Mouse (Mus musculus): ENCODE data around the gene March1. TPM values are rescaled to one million over a fixed set of nuclear protein-coding genes. Genes with fewer than 3 reads are reported as not detected.

Gene March1
- 1.4 TPM in 2 replicates for total RNA-seq (2017)

DNA sequence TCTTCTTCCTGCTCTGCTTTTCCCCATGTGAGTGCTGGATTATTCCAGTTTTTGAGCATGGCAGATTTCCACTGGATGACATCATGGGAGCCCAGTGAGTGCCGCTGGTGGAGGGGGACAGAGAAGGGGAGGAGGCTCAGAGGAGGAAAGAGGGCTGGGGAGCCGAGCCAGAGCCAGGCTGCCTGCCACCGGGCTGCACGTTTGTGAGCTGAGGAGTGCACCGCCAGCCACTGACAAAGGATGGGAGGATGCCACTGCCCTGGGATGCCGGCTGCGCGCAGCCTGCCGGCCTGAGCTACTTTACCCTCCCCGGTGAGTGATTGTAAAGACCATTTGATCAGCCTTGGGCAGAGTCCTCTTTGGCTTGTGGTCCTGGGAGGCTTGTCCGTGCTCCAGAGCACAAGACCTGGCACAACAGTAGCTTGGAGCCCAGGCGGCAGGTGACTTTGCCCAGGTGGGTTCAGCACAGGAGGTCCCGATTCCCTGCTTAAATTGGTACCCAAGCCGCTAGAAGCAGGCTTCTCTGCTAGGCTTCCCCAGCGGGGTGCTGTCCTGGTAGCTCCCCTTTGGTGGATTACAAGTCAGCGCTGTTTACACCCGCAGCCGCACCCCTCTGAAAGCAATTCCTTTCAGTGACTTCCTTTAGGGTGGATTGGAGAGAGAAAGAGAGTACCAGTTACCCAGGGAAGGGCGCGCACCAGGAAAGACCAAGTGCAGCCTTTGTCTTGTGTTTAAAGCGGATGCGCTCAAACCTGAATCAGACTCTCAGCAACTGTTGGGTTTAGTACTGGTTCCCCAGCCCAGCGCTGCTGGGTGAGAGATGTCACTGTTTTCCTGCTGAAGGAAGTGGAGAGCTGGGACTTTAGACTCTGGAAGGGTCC, at the start of gene March1:
TSS of gene March1 (plus strand) at position 30 of the 881 bp plus-strand sequence.
- ATAC-seq (replicated peaks; ENCODE audit: low read depth, poor library complexity, severe bottlenecking) = no peak

DNA sequence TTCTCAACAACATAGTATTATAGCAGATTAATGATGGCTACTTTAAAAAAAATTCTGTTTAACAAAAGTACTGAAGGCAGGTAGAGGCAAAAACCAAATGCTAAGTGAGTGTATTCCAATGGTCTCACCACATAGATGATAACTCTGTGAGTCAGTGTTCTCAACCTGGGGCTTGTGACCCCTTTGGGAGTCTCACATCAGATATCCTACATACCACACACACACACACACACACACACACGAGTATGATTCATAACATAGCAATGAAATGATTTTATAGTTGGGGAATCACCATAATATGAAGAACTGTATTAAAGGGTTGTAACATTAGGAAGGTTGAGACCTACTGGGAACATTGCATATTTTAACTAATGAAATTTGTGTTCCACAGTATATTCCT, 30.8 kb upstream of the March1 start:
- ATAC-seq (replicated peaks; ENCODE audit: low read depth, poor library complexity, severe bottlenecking) = no peak

DNA sequence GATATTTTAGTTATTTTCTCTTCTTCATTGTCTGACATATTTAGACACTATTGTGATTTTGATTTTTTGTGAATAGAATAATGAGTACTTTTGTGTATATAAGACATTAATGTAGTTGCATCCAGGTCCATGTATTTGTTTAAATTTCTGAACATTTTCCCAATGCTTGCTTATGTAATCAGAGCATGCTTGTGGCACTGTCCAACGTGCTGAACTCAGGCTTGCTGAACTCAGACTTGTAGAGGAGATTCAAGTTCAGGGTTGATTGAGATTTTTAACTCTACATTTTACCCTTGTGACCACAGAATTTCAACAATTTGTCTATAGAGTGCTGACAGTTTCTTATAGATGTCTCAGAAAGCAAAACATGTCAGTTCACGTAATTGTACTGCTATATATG, 14.5 kb upstream of the March1 start:
- ATAC-seq (replicated peaks; ENCODE audit: low read depth, poor library complexity, severe bottlenecking) = no peak

DNA sequence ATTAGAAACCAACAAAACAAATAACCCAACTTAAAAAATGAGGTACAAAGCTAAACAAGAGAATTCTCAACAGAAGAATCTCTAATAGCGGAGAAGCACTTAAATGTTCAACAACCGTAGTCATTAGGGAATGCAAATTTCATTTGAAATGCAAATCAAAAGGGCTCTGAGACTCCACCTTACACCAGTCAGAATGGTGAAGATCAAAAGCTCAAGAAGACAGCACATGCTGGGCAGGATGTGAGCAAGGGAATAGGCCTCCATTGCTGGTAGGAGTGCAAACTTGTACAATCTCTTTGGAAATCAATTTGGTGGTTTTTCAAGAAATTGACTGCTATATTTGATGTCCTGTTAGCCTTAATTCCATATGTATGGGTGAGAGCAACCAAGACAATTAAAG, 8.2 kb upstream of the March1 start:
- no peak for ATAC-seq (replicated peaks; ENCODE audit: low read depth, poor library complexity, severe bottlenecking)

DNA sequence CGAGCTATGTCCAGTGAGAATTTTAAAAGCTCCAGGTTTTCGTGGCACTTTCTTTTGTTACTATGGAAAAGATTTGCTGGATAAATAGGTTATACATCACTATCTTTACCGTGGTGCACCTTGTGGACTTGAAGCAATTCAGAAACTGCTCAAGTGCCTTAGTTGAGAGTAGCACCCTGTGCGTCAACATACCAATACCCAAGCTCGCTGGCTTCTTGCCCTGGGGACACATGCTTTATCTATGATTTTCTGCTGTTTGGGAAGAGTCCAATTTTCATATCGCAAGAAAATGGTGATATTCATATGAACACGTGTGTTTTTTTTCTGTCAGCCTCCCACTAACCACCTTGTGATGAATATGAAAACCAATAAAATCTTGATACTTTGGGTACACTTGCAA, 1.3 kb downstream of the March1 start:
- ATAC-seq (replicated peaks; ENCODE audit: low read depth, poor library complexity, severe bottlenecking) = no peak

DNA sequence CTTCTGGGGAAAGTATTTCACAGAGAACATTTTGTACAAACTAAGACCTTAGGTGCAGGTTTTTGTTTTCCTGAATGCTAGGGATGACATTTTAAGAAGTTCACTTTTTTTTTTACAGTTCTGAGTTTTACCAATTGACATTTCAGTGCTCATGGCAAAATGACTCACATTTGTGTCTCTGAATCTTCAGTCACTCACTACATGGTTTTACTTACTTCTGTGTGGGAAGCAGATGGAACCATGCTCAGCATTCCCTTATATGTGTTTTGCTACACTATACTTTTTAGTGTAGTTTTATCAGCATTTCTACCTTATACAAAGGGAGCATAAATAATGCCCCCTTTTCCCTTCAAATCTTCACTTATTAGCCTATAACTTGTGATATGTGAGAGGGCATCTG, 27.2 kb downstream of the March1 start:
- no peak for ATAC-seq (replicated peaks; ENCODE audit: low read depth, poor library complexity, severe bottlenecking)

DNA sequence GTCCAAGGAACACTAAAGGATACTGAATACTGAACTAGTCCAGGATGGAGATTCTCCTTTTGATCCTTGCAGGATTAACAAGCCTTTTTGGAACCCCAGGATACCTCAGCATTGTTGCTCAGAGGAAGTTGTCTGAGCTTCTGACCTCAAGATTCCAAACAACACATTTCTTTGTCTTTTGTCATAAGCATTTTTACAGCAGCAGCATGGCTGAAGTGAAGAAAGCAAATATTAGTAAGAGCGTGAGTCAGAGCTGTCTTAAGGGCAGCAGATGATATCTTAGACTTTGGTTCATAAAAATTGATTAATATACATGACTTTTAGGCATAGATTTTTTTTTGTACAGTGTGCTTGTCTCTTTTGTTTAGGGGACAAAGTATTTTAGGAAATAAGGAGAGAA, 27.8 kb downstream of the March1 start:
- no peak for ATAC-seq (replicated peaks; ENCODE audit: low read depth, poor library complexity, severe bottlenecking)

DNA sequence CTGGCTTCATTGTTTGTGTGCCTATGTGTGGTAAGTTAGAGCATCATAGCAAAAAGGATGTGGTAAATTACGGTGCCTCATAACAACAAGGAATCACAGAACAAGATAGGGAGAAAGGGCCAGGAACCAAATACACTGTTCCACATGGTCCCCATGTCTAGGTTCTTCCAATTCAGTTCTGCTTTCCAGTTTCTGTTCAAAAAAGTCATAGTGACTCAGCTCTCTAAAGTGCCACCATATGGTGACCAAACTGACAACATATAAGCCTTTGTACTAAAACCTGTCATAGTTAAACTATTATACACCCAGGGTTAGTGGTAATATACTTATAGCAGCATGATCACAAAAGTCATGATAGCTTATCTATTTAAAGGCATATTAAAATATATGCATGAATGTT, 28.2 kb downstream of the March1 start:
- ATAC-seq (replicated peaks; ENCODE audit: low read depth, poor library complexity, severe bottlenecking) = no peak

DNA sequence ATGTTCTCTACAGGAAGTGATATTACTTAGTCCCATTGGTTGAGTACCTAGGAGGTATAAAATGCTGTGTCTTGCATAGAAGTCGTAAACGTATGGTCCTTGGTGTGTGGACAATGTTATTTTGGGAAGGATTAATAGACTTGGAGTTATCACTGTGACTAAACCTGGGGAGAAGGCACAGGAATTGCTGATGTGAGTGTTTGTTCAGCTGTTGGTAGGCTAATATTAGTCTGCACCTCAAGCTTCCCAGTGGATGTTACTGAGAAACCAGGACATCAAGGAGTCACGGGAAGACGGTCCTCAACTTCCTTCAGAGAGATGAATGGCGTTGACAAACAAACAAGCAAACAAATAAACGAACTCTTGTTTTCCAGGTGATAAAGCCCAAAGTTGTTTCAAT, 38.2 kb downstream of the March1 start:
- ATAC-seq (replicated peaks; ENCODE audit: low read depth, poor library complexity, severe bottlenecking) = no peak

DNA sequence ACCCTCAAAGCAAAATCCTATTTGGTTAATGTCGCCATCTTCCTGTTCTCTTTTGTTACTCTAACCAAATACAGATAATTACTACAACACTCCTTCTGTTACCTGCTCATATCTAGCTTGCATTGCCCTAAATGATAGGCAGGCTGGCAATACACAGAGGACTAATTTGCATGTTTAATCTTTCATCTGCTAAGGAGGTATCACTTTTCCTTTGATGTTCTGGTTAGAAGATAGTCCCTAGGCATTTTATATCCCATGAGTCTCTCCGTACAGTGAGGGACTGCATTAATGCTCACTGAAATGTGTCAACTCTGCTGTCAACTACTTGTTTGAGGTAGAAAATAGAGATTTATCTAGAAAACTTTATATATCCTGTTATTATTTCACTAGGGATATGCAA, 44.2 kb downstream of the March1 start:
- no peak for ATAC-seq (replicated peaks; ENCODE audit: low read depth, poor library complexity, severe bottlenecking)

DNA sequence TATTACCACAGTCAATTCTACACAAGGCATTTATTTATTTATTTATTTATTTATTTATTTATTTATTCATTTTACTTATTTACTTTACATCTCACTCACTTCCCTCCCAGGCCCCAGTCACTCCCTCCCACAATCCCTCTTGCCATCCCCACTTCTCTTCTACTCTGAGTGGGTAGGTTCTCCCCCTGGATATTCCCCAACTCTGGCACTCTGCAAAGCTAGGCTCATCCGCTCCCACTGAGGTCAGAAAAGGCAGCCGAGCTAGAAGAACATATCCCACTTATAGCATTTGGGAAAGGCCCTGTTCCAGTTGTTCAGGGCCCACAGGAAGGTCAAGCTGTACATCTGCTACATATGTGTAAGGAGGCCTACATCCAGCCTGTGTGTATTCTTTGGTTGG, 48.1 kb downstream of the March1 start:
- no peak for ATAC-seq (replicated peaks; ENCODE audit: low read depth, poor library complexity, severe bottlenecking)

DNA sequence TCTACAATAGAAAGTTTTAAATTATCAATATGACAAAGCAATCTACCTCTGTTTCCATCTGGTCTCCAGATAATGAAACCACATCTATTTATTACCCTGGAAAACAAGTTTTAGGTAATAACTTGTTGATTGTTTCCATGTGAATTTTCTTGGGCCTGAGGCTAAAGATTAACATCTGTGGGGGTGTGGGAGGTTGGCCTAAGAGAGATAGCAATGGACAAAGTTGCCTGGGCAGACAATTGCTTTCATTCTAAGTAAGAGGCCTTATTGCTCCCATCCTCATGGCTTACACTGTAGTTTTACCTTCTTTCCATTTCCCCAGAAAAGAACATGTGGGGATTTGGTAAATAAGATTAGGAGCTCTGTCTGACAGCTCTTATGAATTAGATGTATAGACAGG, 125.4 kb downstream of the March1 start:
- ATAC-seq (replicated peaks; ENCODE audit: low read depth, poor library complexity, severe bottlenecking) = no peak

DNA sequence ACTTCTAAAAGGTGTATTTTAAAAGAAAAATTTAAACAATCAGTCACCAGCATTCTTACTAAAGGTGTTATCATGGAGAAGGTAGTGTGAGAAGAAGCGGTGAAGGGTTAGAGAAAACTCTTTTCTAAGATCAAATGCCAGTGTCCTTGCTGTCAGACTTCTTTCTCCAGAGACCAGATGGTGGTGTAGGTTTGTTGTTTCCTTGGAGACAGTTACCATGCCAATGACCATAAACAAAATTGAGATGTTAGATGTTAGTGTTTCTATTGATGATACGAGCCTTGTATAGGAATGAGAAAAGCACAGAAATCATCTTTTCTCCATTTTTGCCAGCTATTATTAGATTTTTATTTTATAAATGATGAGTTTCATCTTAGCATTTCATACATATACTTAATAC, 158.1 kb downstream of the March1 start:
- no peak for ATAC-seq (replicated peaks; ENCODE audit: low read depth, poor library complexity, severe bottlenecking)

DNA sequence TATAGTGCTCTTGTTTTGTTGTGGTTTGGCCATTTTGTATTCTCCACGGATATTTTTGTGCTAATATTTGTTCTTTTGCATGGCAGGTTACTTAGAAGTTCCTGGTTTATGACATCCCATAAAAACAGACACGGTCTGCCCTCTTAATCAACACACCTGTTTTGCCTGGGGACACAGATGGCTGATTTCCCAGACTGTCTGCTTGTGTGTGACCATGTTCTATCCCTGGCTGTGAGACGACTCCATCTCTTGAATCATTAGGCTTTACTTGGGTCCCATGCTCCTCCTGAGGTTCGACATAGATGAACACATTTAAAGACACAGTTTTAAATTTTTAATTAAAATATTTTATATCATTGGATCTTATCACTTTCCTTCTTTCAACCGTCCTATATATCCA, 163.5 kb downstream of the March1 start:
- no peak for ATAC-seq (replicated peaks; ENCODE audit: low read depth, poor library complexity, severe bottlenecking)

DNA sequence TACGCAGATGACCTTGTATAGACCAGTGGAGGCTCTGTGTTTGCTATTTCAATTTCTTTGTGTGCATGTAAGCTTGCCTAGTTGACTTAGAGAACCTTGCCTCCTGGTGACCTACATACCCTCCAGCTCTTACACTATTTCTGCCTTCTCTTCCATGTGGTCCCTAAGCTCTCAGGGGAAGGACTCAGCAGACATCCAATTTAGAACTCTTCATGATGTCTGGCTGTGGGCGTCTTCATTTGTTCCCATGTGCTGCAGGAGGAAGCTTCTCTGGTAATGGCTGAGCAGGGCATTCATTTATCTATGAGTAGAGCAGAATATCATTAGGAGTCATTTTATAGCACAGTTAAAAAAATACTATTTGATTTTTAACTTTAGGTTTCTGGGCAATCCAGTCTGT, 195.3 kb downstream of the March1 start:
- ATAC-seq (replicated peaks; ENCODE audit: low read depth, poor library complexity, severe bottlenecking) = no peak

DNA sequence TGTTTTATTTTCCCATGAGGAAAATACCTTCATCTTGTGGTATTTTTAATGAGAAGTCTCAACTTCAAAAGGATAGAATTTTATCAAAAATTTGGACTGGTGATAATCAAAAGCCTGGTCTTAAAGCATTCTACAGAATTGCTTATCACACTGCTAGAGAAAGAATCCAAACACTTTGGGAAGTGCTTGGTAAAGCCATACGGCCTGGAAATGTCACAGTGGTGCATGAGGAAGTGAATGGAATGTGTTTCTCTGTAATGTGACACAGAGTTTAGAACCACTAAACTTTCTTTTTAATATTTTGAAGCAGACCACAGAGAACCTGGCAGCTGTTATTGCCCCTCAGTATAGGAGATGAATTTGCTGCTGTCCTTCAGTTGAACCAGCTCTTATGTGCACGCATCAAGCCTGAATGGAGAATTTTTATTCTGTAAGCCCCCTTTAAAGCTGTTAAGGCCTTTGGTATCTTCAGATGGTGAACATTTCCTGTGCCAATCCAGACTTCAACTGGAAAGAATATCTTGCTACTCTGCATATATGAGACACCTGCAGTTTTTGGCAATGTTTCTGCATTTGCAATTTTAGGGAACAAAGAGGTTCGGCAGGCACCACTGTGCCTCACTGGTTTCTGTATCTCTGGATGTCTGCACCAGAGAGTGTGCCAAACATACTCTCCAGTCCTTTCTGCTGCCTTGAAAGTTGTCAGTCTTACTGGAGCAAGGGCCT, 304.8 kb downstream of the March1 start:
- ATAC-seq (replicated peaks; ENCODE audit: low read depth, poor library complexity, severe bottlenecking) = no peak

DNA sequence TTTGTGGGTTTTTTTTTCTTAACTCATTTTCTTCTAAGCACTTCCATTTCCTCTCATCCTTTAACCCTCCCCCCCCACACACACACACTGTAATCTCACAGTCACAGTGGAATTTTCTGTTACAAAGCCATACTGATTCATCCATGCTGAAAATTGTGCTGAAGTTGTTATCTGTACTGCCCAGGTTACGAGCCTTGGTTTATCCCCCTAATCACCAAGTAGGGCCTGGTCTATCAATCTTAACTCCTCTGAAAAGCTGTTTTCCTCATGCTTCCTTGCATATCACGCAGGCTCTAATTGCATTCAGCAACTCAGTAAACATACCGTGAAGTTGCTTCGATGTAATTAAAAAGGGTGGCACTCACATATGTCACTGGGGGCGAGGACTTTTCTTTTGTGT, 339.2 kb downstream of the March1 start:
- ATAC-seq (replicated peaks; ENCODE audit: low read depth, poor library complexity, severe bottlenecking) = no peak

DNA sequence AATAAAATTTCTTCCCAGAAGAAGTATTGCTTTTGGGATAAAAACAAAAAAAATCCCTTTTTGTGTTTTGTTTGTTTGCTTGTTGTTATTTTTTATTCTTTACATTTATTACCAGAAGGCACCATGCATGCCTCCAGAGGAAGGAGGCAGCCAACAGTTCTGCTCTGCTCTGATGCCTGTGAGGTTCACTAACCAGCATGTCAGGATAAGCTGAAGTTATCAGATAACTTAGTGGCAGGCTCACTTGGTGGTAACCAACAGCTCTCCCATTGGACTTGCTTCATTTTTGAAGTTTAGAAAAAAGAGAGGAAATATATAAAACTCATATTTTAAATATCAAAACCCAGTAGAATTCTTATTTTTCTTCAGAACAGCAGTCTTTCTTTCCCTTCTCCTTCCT, 339.8 kb downstream of the March1 start:
- no peak for ATAC-seq (replicated peaks; ENCODE audit: low read depth, poor library complexity, severe bottlenecking)

DNA sequence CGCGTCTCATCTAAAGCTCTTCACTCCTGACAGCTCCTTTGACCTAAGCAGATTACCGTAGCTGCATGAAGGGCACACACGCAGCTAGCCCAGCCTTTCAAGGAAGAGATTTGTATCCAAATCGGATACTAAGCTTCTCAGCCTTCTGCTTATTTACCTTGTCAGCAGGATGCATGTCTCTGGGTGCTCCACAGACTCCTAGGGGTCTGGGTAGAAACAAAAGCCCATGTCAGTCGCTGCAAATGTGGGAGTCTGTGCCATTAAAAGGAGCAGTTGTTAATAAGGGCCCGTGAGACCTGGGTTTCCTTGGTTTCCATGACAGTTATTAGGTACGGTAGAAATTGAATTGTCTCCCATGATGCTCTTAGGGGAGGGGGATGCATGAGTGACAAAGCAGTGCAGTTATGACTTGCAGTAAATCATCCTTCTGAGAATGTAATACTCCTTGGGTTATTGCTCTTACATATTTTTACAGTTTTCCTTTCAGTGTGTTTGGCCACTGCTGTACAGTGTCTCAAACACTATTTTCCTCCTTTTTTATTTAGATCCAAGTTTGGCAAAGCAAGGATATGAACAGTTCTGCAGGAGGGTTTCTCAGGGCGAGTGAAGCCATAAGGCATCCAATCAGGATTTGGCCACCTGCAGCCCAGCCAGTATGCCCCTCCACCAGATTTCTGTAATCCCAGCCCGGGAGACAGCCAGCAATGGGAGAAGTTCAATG, 349.0 kb downstream of the March1 start:
- no peak for ATAC-seq (replicated peaks; ENCODE audit: low read depth, poor library complexity, severe bottlenecking)

DNA sequence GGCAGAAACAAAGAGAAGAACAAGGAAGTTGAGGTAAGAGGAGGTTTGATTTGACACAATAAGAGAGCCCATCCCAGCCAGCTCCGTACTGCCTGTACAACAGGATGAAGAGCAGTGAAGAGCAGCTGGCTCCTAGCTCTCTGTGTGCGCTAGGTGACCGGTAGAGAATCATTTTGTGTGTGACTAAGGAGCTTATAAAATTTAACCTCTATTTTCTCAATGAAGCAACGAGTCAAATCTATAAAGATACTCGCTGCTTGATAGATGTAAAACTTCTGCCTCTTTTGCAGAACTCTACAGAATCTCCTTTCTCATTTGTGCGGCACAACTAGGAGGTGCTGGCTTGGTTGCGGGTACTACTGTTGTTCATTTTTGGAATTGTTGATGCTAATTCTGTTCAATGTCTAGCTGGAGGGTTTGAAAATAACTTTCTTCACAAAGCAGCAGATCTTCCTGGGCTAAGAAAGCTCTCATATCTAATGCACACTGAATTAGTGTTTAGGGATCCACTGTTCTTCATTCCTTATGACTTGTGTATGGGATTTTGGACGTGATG, 349.6 kb downstream of the March1 start:
- no peak for ATAC-seq (replicated peaks; ENCODE audit: low read depth, poor library complexity, severe bottlenecking)

DNA sequence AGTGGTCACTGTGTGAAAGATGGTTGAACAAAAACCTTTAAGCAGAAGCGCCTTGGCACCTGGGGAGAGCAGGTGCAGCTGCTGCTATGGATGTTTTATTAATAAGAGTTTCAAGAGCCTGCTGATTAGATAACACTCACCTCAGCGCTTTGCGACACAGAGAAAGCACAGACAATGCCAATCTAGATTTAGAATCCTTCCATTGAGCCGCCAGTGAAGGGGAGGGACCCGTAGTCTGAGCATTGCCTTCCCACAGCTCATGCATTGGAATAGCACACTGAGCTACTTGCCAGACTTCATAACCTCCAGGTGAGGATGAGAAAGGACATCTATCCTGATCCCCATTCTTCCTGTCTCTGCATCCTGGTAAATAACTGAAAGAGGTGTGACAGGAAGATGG, 359.2 kb downstream of the March1 start:
- ATAC-seq (replicated peaks; ENCODE audit: low read depth, poor library complexity, severe bottlenecking) = no peak
